Mouse (Mus musculus) testis, adult 2 months (tissue): ENCODE data around the gene Tnfrsf13c. TPM values are rescaled to one million over a fixed set of nuclear protein-coding genes. Genes with fewer than 3 reads are reported as not detected.

Source experiments
- H3K27ac ChIP-seq: fragments of 200-500 bp; 2 replicates; pipeline ENCODE4 v1.5.1; 2012; ENCODE audit warnings: low read depth, low read length; ENCODE audit not compliant: control insufficient read depth, insufficient read depth
- H3K27me3 ChIP-seq: fragments of 200-500 bp; 2 replicates; pipeline ENCODE4 v1.6.1; 2012; ENCODE audit warnings: mild to moderate bottlenecking, low read length, moderate library complexity; ENCODE audit not compliant: control insufficient read depth, insufficient read depth
- H3K36me3 ChIP-seq: fragments of 200-500 bp; 2 replicates; pipeline ENCODE4 v1.6.1; 2012; ENCODE audit warnings: mild to moderate bottlenecking, low read length; ENCODE audit not compliant: control insufficient read depth, insufficient read depth
- H3K4me1 ChIP-seq: fragments of 200-500 bp; 2 replicates; pipeline ENCODE4 v1.6.1; 2012; ENCODE audit warnings: low read length; ENCODE audit not compliant: control insufficient read depth, insufficient read depth
- H3K4me3 ChIP-seq: fragments of 200-500 bp; 2 replicates; pipeline ENCODE4 v1.5.1; 2012; ENCODE audit warnings: low read depth, mild to moderate bottlenecking, low read length, moderate library complexity, mixed read lengths; ENCODE audit not compliant: control insufficient read depth
- CTCF ChIP-seq: fragments of 200-500 bp; IDR thresholded peaks from 2 replicates; pipeline ENCODE4 v1.5.1; 2012; ENCODE audit warnings: low read depth, mild to moderate bottlenecking, inconsistent platforms, low read length, moderate library complexity; ENCODE audit not compliant: control insufficient read depth, insufficient read depth, insufficient replicate concordance
- POLR2A ChIP-seq: fragments of 200-500 bp; IDR thresholded peaks from 2 replicates; pipeline ENCODE4 v1.6.1; 2012; ENCODE audit warnings: low read depth, mild to moderate bottlenecking, inconsistent platforms, low read length, moderate library complexity; ENCODE audit not compliant: control insufficient read depth
- polyA plus RNA-seq: library from polyadenylated mRNA; depleted of rRNA; stranded (reverse); fragments of >200 nt; gene quantifications from 2 replicates; pipeline ENCODE4 v1.2.3, GENCODE M21; 2012

The Tnfrsf13c gene
- polyA plus RNA-seq, 1 experiment = 7.2 TPM

DNA sequence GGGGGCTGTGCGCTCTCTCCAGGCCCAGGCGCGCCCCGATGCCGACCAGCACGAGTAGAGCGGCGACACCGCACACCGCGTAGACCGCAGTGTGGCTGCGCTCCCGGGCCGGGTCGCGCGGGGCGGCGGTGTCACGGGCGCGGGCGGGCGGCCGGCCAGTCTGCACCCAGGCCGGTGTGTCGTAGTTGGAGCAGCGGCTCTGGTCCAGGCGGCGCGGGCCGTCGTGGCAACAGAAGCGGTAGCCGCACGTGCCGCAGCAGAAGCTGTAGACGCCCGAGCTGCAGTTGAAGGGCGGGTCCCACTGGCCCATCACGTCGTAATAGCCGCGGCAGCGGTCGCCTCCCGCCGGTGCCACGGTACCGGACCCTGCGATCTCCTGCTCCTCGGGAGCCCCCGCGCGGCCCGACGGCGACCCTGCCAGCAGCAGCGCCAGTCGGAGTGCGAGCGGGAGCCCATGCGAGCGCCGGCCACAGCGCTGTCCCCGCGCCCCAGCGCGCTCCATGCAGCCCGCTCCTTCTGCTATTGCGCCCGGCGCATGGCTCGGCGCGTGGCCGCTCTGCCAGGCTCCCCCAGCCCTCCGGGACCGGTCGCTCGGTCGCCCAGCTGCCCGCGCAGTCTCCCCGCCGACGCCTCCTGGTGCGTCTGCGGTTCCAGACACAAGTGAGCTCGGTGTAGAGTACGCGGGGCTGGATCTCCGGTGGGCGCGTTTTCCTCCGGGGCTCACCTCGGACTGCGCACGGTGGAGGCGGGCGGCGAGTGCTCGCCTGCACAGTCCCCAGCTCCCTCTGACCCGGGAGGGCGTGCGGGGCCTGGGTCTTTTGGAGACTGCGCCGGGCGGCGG is 12.0 kb downstream of the Tnfrsf13c start:
- H3K27me3 ChIP-seq = no peaks in the 10 kb centered on the region
- H3K4me1 ChIP-seq = peaks cover 17% of the 10 kb centered on the region
- no peak overlapping the region for H3K27ac ChIP-seq
- TF ChIP-seq CTCF = no peak
- TF ChIP-seq POLR2A = no peak
- no peaks in the 10 kb centered on the region for H3K36me3 ChIP-seq
- peak overlapping the region; percentile 52 for H3K4me3 ChIP-seq

DNA sequence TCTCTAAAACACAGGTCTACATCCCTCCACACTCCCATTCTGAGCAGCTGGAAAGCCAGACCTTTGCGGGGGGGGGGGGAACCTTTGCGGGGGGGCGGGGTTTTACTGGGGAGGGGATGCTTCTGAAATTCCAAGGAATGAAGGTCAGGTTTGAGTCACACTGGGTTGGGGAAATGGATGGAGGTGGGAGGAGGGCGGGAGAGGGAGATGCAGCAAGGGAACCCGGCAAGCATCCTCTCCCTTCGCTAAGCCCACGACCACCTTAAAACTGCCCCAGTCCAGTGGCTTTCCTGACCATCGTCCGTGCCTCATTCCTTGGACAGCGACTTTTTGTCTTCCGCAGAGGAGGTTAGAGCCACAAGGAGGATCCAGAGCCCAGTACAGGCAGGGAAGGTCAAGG is 12.9 kb downstream of the Tnfrsf13c start:
- H3K27ac ChIP-seq = no peak overlapping the region
- H3K36me3 ChIP-seq = no peaks in the 10 kb centered on the region
- H3K4me1 ChIP-seq = peaks cover 24% of the 10 kb centered on the region
- no peak overlapping the region for H3K4me3 ChIP-seq
- H3K27me3 ChIP-seq = no peaks in the 10 kb centered on the region
- no peak for TF ChIP-seq POLR2A
- TF ChIP-seq CTCF = no peak

DNA sequence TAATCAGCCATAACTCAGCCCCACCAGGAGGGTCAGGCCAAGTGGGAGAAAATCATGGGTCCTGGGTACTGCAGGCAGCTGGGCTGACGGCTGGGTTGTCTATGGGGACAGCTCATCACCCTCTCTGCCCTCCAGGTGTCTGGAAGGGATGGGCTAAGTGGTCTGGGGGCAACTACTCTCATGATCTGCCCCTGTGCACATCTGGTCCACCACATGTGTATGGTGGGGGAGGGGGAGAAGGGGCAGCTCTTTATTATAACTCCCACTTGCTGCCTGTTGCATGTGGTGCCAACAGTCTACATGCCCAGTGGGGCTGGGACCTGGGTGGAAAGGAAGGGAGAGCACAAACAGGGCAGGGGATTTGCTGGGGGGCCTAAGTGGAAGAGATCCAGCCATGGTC is 13.4 kb downstream of the Tnfrsf13c start:
- no peak overlapping the region for H3K4me3 ChIP-seq
- H3K4me1 ChIP-seq = peaks cover 24% of the 10 kb centered on the region
- no peaks in the 10 kb centered on the region for H3K27me3 ChIP-seq
- H3K27ac ChIP-seq = no peak overlapping the region
- no peak for TF ChIP-seq POLR2A
- no peak for TF ChIP-seq CTCF
- no peaks in the 10 kb centered on the region for H3K36me3 ChIP-seq

DNA sequence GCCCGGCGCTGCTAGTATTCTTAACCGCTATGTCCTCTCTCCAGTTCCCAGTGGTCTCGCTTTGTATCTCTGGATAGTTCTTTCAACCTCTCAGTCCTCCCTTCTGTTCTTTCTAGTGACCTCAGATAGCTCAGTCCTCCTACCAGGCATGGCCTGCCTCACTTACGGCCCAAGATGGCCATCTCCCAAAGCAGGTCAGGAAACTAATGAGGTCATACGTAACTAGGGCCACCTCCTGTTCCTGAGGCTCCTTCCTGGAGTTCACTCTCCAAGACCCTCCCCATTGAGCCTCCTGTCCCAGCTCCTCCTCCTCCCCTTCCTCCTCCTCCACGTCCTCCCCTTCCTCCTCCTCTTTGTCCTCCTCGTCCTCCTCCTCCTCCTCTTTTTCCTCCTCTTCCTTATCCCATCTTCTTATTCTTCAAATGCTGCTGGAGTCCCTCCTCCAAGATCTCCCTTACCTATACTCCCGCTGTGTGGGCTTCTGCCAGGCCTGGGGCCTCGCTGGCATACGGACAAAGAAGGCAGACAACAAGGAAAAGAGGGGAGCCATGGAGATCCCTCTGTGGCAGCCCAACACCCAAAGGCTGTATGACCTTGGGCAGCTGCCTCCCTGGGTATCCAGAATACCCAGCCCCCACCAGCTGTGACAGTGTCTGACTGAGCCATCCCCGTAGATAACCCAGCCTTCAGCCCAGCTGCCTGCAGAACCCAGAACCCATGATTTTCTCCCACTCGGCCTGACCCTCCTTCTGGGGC is 14.7 kb downstream of the Tnfrsf13c start:
- Histone ChIP-seq H3K27ac (no peak overlapping the region), H3K4me3 (no peak overlapping the region), H3K4me1 (peaks cover 24% of the 10 kb centered on the region), H3K27me3 (no peaks in the 10 kb centered on the region), H3K36me3 (no peaks in the 10 kb centered on the region)
- TF ChIP-seq POLR2A (no peak), CTCF (no peak)

DNA sequence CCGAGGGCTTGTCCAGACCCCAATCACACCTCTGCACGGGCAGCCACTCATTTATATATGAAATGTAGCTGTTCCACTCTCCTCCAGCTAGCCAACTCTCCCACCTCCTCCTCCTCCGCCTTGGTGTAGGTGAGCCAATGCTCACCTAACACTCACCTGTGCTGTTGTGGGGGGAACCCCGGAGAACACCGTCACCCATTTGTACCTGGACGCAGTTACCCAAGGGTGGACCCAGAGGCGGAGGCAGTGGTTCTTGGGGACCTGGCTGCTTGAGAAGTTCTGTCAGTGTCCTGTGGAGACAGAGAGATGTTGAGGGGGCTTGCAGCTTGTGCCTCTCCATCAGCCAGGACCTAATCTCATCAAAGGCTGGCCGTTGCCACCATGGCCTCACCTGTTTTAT is 15.9 kb downstream of the Tnfrsf13c start:
- no peaks in the 10 kb centered on the region for H3K36me3 ChIP-seq
- peaks cover 24% of the 10 kb centered on the region for H3K4me1 ChIP-seq
- H3K27ac ChIP-seq = no peak overlapping the region
- no peaks in the 10 kb centered on the region for H3K27me3 ChIP-seq
- H3K4me3 ChIP-seq = no peak overlapping the region
- no peak for TF ChIP-seq POLR2A
- no peak for TF ChIP-seq CTCF

DNA sequence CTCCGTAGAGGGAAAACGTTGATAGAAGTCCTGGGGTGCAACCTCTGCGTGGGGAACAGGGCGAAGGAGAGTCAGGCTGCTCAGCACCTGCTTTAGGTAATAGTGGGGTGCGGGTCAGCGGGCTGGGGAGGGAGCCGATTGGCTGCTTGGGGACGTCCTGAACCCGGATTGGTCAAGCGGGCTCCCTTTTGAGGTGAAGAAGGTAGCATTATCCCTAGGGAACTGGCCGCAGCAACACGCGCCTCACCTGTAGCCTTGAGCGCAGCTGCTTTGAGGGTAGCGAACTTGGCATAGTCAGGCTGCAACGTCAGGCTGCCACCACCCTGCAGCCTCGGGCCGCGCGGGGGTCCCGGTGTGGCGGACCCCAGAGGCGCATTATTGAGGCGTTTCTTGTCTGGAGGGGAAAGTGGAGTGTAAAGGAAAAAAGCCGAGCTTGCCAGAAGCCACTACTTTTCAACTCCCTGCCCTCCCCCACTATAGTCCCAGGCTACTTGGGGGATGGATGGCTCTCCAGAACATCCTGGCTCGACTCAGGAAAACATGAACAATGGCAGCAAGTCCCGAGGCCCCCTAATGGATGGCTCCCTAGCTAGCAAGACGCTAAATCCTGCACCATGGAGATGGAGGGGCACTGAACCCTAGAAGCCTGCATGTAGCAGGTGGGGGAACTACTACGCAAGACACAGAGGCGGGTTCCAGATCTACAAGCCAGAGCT is 16.5 kb downstream of the Tnfrsf13c start:
- Histone ChIP-seq H3K4me1 (peaks cover 24% of the 10 kb centered on the region), H3K27me3 (no peaks in the 10 kb centered on the region), H3K36me3 (no peaks in the 10 kb centered on the region), H3K4me3 (no peak overlapping the region; the same call in 1 of the 2 replicates), H3K27ac (no peak overlapping the region)
- TF ChIP-seq POLR2A = no peak
- TF ChIP-seq CTCF = no peak

DNA sequence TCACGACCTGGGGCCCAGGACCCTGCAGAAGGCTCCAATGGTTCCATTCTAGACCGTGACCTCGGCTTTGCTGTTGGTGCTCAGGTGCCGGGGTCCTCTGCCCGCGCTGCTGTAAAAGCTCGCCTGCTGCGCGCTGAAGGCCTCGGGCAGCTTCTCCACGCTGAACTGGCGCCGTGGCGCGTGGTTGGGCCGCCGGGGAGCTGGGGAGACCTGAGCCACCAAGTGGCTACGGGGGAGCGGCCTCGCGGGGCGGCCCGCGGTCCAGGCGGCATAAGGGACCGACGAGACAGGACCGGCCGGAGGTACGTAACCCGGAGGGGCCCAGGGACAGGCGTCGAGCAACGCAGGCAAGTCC is 17.1 kb downstream of the Tnfrsf13c start:
- TF ChIP-seq POLR2A (no peak), CTCF (no peak)
- no peaks in the 10 kb centered on the region for H3K36me3 ChIP-seq

More for the DNA sequence above, 17.1 kb downstream of the Tnfrsf13c start:
- Histone ChIP-seq H3K4me3 (no peak overlapping the region; the same call in 1 of the 2 replicates), H3K4me1 (peaks cover 19% of the 10 kb centered on the region), H3K27ac (no peak overlapping the region), H3K27me3 (no peaks in the 10 kb centered on the region)
